Mouse (Mus musculus) kidney, adult 2 months (tissue): ENCODE measurements at regions not wholly inside any gene's neighbourhood (a gene's known extent, or its start where the extent isn't known, plus 50 kb on each side); places are given as distances from the start of the nearest gene placed in this dataset.

Experiments used
- DNase-seq: peaks from one replicate; pipeline ENCODE4 v3.0.0; 2021
- H3K27ac ChIP-seq: fragments of 200-500 bp; 2 replicates; pipeline ENCODE4 v1.5.1; 2012; ENCODE audit warnings: low read depth, low read length, control low read depth, inconsistent platforms; ENCODE audit not compliant: insufficient read depth
- H3K27me3 ChIP-seq: fragments of 200-500 bp; replicated peaks from 2 replicates; pipeline ENCODE4 v1.6.1; 2012; ENCODE audit warnings: mild to moderate bottlenecking, moderate library complexity, low read length, inconsistent platforms; ENCODE audit not compliant: control insufficient read depth, insufficient read depth
- H3K36me3 ChIP-seq: fragments of 200-500 bp; 2 replicates; pipeline ENCODE4 v1.6.1; 2012; ENCODE audit warnings: mild to moderate bottlenecking, moderate library complexity, low read length, inconsistent platforms; ENCODE audit not compliant: control insufficient read depth, insufficient read depth
- H3K4me1 ChIP-seq: fragments of 200-500 bp; 2 replicates; pipeline ENCODE4 v1.6.1; 2011; ENCODE audit warnings: low read length; ENCODE audit not compliant: control insufficient read depth, insufficient read depth
- H3K4me3 ChIP-seq: fragments of 200-500 bp; 2 replicates; pipeline ENCODE4 v1.5.1; 2011; ENCODE audit warnings: mild to moderate bottlenecking, low read depth, low read length, control low read depth; ENCODE audit not compliant: insufficient read depth
- CTCF ChIP-seq: fragments of 200-500 bp; conservative IDR thresholded peaks from 2 replicates; pipeline ENCODE4 v1.5.1; 2011; ENCODE audit warnings: low read depth, mild to moderate bottlenecking, control low read depth, low read length, moderate library complexity, mixed read lengths; ENCODE audit not compliant: insufficient read depth, insufficient read length
- POLR2A ChIP-seq: fragments of 200-500 bp; IDR thresholded peaks from one replicate; pipeline ENCODE4 v1.6.1; 2011; ENCODE audit warnings: low read depth, low read length, control low read depth
- WGBS: fragments of 180-500 bp; shearing (Covaris S2); methylation state at CpG from one replicate; pipeline ENCODE4 v1.1.7; 2018; 5-methylcytosine and 5-hydroxymethylcytosine counted together

DNA sequence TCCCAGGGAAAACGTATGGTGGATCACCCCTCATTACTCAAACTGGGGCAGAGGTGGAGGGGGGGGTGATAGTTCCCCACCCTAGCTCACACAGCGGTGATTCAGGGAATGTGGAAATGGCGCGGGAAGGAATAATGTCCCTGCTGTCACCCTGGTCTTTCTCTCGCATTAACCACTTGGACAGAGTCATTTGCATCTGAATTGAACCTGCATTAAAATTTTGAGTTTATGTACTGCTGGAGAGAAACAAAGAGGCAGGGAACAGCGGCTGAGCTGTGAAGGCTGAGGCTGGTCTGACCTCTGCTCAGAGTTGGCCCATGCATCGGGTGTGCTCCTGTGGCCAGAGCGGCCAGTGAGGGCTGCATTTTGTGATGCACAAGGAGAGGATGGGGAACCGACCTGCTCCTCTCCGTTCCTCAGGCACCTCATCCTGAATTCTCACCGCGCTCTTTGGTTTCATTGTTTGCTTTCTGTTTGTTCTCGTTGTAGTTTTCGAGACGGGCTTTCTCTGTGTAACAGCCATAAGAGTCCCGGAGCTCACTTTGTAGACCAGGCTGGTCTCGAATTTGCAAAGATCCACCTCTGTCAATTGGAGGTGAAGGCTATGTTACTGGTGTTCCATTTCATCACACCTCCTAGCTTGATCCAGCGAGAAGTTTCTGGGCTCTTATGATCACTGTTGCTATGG lies 458.3 kb downstream of the Vrk1 start:
- Histone ChIP-seq H3K27me3 (no peaks in the 10 kb centered on the region), H3K4me1 (no peaks in the 10 kb centered on the region), H3K4me3 (no peak overlapping the region), H3K36me3 (no peaks in the 10 kb centered on the region), H3K27ac (no peak overlapping the region)
- no peak for TF ChIP-seq CTCF
- no peak for TF ChIP-seq POLR2A
- no peak for DNase-seq
- 57% methylated on average over 18 of the region's 18 CpGs for WGBS

DNA sequence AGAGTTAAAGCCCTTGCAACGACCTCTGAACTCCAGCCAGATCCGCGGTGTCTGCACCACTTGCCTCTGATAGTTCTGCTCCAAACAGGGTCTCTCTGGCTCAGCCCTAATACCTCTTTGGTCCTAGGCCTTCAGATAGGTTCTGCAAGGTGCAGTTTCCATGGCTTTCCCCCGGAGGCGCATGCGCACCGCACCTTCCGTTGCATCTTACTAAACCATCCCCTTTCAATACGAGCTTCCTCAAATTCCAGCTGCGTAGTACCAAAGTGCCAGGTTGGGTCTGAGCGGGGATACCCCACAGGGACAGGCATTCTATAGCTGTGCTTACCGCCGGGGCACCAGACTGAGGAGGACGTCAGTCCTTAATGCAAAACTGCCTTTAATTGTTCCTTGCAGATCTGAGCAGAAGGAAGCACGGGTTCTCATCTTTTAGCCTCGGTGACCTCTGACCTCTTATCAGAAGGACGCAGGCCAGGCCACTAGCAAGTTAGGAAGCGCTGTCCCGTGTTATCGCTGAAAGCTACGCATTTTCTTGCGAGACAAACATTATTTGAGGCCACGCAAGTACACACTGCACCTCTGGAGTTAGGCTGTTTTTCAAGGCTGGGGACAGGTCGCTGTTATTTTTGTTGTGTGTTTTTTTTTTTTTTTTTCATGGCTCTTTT lies 464.6 kb downstream of the Vrk1 start:
- 25% methylated on average over 24 of the region's 24 CpGs for WGBS
- no peaks in the 10 kb centered on the region for H3K4me1 ChIP-seq
- TF ChIP-seq CTCF (no peak), POLR2A (no peak)
- no peaks in the 10 kb centered on the region for H3K36me3 ChIP-seq
- no peaks in the 10 kb centered on the region for H3K27me3 ChIP-seq
- H3K27ac ChIP-seq: no peak overlapping the region
- H3K4me3 ChIP-seq: no peak overlapping the region
- no peak for DNase-seq

DNA sequence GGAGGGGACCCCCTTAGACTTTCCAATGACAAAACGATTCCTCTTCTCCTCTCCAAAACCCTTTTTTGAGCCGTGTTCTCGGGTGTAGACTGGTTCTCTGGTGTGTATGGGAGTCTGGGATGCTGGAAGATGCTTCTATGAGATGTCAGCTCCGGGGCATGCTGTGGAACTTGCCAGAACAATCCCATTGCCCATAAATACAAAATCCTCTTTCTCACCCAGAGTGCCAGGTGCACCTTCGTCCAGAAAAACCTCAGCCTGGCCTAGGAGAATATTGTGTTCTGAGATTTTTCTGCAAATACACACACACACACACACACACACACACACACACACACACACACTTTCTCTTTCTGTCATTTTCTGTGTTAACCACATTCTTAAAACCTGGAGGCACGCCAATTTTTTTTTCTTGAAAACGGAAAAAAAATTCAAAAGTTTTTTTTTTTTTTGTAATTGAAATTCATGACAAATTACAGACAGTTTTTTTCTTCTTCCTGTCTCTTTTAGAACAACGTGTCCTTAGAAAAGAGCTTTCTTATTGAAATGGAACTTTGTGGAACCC lies 465.5 kb downstream of the Vrk1 start:
- Histone ChIP-seq H3K36me3 (no peaks in the 10 kb centered on the region), H3K27me3 (no peaks in the 10 kb centered on the region), H3K4me3 (no peak overlapping the region), H3K4me1 (no peaks in the 10 kb centered on the region), H3K27ac (no peak overlapping the region)
- WGBS: 65% methylated on average over 8 of the region's 8 CpGs
- no peak for DNase-seq
- no peak for TF ChIP-seq CTCF
- no peak for TF ChIP-seq POLR2A

DNA sequence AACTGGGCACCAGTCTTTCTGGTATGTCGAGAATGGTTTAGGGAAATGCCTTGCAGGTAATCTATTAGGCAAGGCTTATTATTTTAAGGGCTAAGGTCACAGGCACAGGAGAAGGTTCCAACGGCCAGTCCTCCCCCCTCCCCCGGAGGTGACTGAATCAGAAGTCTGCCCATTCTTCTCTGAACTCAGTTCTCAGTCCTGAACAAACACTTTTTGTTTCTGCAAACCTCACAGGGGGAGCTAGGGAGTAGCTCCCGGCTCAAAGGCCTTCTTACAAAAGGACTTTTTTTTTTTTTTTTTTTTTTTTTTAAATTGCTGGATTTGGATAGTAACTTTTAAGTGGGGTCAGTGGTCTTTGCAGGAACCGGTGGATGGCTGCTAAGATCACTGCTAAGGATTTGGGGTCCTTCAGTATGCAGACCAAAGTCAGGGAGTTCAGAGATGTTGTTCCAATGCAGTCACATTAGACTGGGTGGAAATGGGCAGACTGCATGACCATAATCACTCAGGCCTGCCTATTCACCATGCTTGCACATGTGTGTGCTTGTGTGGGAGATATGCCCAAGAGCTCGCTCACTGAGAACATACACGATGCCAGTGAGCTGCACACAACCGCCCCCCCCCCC lies 467.1 kb downstream of the Vrk1 start:
- TF ChIP-seq CTCF: no peak
- TF ChIP-seq POLR2A: no peak
- Histone ChIP-seq H3K27ac (no peak overlapping the region), H3K4me3 (no peak overlapping the region), H3K27me3 (no peaks in the 10 kb centered on the region), H3K36me3 (no peaks in the 10 kb centered on the region), H3K4me1 (no peaks in the 10 kb centered on the region)
- peak; percentile 2 for DNase-seq
- WGBS: 19% methylated on average over 8 of the region's 8 CpGs

DNA sequence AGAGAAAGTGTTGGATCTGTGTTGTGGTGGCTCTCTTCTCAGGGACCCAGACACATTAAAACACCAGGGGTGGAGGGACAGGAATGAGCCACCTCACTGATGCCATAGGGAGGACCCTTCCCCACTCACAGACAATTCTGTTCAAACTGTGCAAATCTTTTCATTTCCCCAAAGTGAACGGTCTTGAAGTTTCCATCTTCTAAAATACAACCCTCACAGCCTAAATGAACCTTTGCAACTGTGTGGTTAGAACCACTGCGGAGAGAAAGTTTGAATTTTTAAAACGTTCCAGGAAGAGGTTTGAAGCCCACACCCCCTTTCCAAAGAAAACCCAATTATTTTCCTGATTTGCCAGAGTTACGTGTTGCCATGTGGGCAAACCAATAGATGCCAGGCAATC lies 467.7 kb downstream of the Vrk1 start:
- Histone ChIP-seq H3K36me3 (no peaks in the 10 kb centered on the region), H3K4me3 (no peak overlapping the region), H3K27me3 (no peaks in the 10 kb centered on the region), H3K4me1 (no peaks in the 10 kb centered on the region), H3K27ac (no peak overlapping the region)
- no peak for TF ChIP-seq CTCF
- TF ChIP-seq POLR2A: no peak
- no peak for DNase-seq
- WGBS: 42% methylated on average over 4 of the region's 4 CpGs

DNA sequence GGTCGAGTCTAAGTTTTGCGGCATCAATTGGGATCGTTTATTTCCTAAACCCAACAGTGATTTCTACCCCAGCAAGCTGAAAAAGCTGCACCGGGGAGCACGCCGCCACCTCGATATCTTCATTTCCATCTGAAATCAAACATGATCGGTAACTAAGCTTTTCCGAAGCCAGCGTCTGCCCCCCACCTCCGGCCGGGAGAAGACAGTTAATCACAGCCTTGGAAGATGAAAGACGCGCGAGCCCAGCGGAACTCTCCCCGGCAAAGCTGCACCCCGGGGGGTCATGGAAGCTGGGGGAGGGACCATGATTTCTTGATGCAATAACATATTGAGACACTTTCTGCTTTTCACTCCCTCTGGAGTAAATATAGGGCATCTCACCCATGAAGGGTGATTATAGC lies 468.4 kb downstream of the Vrk1 start:
- no peak overlapping the region for H3K4me3 ChIP-seq
- H3K27ac ChIP-seq: no peak overlapping the region
- WGBS: 3% methylated on average over 18 of the region's 18 CpGs

DNA sequence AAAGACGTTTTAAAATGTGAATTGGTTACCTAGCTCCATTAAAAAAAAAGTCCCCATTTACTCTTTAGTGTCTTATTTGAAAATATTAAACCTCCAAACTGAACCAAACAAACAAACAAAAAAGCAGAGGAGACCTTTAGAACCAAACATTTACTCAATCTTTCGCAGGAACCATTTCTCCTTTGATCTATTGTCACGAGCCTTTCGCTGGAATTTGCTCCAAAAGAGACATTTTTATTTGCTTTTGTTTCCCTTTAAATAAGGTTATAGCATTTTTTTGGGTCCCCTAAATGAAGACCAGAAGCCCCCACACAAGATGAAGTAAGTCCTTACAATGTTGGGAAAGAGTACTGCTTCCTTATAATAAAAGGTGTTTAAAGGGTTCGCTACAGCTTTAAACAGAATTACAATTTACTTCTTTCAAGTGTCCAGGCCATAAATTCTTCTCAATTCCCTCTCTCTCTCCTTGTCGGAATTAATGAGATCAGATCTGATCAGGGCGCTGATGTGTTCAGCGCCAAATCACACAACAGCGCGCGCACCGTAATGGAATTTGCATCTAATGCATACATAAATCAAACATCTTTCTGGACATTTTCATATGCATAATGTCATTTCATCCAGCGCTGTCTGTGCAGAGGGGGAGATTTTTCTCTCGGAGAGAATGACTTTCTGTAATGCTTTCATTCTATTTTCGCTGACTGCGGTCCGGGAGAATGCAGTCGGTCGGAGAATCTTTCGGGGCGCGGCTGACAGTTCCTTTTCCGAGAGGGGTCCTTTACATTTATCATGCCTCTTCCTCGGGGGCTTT lies 469.2 kb downstream of the Vrk1 start:
- Histone ChIP-seq H3K36me3 (no peaks in the 10 kb centered on the region), H3K27ac (no peak overlapping the region), H3K27me3 (no peaks in the 10 kb centered on the region), H3K4me1 (no peaks in the 10 kb centered on the region), H3K4me3 (no peak overlapping the region)
- TF ChIP-seq CTCF (no peak), POLR2A (no peak)
- WGBS: 3% methylated on average over 24 of the region's 24 CpGs
- no peak for DNase-seq

More for the DNA sequence above, 468.4 kb downstream of the Vrk1 start:
- no peak for DNase-seq
- no peaks in the 10 kb centered on the region for H3K27me3 ChIP-seq
- no peak for TF ChIP-seq CTCF
- TF ChIP-seq POLR2A: no peak
- no peaks in the 10 kb centered on the region for H3K36me3 ChIP-seq
- H3K4me1 ChIP-seq: no peaks in the 10 kb centered on the region
